Mouse (Mus musculus): Measurements from ENCODE around the gene Moap1. TPM values are rescaled to one million over a fixed set of nuclear protein-coding genes. Genes with fewer than 3 reads are reported as not detected.

The Moap1 gene
- polyA plus RNA-seq (2014; fragmentation: Illumina TruSeq; extraction: RNeasy Lipid Tissue Mini Kit (QIAGEN cat#74804); ENCODE audit: low replicate concordance), result not detected

DNA sequence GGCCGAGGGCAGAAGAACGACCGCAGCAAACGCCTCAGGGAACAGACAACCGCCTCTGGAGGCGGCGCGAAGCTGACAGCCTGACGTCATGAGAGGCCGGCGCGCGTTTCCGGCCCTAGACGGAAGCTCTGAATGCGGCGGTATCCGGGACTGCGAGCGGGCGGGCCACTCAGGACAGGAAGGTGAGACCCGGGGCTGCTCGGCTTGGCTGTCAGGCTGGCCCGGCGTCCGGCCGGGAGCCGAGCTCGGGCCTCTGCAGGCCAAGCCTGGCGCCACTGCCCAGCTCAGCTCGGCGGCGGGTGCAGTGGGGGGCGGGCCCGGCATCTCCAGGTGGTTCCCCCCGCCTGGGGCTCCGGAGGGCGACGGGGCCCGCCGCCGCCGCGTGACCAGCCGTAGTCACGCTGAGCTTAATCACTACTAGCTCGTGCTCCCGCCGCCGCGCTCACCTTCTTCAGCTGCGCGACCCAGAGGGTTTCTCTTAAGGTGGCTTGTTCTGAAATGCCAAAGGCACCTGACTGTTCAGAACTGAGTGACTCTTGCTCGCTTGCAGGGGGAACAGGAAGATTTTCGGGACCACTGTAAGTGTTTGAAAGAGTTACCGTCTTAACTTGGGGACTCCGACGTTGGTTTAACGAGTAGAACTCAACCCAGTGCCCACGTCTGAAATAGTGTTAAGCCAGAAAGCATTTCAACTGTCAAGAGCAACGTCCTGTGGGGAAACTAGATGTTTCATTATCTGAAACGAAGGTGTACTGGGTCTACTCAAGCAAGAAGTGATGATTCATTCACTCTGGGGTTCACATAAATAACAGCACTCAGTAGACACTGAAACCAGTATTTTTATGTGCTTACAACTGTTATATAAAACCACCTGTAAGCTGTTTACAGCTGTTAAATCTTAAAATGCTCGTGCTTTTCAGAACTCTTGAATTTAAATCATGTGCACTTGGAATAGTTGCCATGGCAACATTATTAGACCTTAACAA, at the start of gene Moap1, which contains the start of gene Tmem251:
TSS of gene Moap1 (minus strand) at position 73 of the 986 bp plus-strand sequence.
TSS of gene Tmem251 (plus strand) at position 174 of the 986 bp plus-strand sequence.

DNA sequence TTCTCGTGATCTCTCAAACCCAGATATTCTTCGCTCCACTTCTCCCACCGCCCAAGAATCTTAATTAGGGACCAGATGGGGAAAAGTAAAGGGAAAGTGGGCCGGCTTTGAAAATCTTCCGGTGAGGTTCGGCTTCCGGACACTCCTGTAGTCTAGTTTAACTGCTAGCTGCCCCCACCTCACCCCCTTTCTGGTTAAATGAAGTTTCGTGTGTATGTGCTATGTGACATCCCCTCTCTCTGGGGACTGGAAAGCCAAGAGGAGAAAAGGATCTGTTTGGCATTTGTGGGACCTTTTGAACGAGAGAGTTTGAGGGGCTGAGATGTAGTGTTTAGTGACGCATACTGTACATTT, 14.9 kb upstream of the Moap1 start, which contains the start of gene Gm20604:
TSS of gene Gm20604 (minus strand) at position 270 of the 354 bp plus-strand sequence.

DNA sequence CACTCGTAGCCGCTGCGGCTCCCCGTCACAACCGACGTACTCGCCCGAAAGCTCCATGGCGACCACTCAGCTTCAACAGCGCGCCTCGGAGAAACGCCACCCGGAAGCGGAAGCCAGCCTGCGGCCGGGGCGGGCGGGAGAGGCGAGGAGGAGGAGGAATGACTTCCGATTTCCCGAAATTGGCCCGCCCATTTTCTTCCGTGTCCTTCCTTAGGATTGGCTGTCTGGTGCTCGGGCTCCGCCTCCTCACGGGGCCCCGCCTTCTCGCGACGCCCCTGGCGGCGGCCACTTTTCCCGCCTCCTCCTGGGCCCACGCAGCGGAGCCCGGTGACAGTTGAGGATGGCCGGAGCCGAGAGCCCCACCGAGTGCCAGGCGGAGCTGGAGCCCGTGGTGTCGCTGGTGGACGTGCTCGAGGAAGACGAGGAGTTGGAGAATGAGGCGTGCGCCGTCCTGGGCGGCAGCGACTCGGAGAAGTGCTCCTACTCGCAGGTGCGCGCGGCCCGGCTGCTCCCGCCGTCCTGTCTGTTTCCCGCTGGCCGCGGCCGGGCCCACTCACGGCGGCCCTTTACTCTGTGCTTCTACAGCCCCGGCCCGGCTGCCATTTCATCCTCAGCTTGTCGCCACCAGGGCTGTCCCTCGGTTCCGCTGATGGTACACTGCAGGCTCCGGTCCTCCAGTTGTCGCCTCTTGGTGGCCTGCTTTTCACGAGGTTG, 14.4 kb upstream of the Moap1 start, which contains the start of the genes Gm28051, Gon7 and Ubr7:
TSS of gene Gm28051 (minus strand) at position 77 of the 714 bp plus-strand sequence.
TSS of gene Gon7 (minus strand) at position 115 of the 714 bp plus-strand sequence.
TSS of gene Ubr7 (plus strand) at position 279 of the 714 bp plus-strand sequence.

DNA sequence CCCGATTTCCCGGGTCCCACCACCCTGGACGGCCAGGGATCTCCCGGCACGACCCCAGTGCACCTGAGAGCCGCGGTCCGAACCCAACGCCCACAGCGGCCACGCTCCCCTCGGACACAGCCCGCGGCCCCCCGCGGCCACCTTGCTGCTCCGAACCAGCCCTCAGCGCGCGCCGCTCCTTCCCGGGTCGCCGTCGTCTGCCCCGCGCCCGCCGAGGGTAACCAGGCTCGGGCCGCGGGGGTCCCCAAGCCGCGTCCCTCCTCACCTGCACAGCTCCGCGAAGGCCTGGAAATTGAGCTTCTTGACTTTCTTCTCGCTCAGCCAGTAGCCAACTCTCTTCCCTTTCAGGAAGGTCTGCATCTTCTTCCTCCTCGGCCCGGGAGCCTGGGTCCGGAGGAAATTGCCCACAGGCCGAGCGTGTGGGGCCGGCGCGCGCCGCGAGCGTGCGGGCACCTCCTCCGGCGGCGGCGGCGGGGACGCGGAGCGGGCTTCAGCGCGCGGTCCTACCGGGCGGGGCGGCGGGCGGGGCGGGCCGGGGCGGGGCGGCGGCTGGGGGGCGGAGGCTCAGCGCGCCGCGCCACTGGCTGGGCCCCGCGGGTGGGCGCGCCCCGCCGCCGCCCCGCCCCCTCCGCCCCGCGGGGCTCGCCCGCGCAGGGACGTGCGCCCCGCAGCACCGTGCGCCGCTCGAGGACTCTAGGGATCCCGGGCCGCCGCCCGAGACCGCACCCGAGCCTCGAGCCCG, 38.8 kb downstream of the Moap1 start, which contains the start of gene Itpk1:
TSS of gene Itpk1 (minus strand) at position 474 of the 742 bp plus-strand sequence.

Other genes with a start within 250 kb of the Moap1 start
- 2.9 TPM for gene Chga, start 188.7 kb downstream of the Moap1 start, polyA plus RNA-seq (2014; fragmentation: Illumina TruSeq; extraction: RNeasy Lipid Tissue Mini Kit (QIAGEN cat#74804); ENCODE audit: low replicate concordance)
- gene Itpk1, start 38.7 kb downstream of the Moap1 start, polyA plus RNA-seq (2014; fragmentation: Illumina TruSeq; extraction: RNeasy Lipid Tissue Mini Kit (QIAGEN cat#74804); ENCODE audit: low replicate concordance), result 2.4 TPM
- gene Tmem251, start 101 bp upstream of the Moap1 start, polyA plus RNA-seq (2014; fragmentation: Illumina TruSeq; extraction: RNeasy Lipid Tissue Mini Kit (QIAGEN cat#74804); ENCODE audit: low replicate concordance), result 12.3 TPM
- gene Gm28051, start 14.1 kb upstream of the Moap1 start, polyA plus RNA-seq (2014; fragmentation: Illumina TruSeq; extraction: RNeasy Lipid Tissue Mini Kit (QIAGEN cat#74804); ENCODE audit: low replicate concordance), result not detected
- 18.9 TPM for gene Gon7, start 14.1 kb upstream of the Moap1 start, polyA plus RNA-seq (2014; fragmentation: Illumina TruSeq; extraction: RNeasy Lipid Tissue Mini Kit (QIAGEN cat#74804); ENCODE audit: low replicate concordance)
- 15.8 TPM for gene Ubr7, start 14.3 kb upstream of the Moap1 start, polyA plus RNA-seq (2014; fragmentation: Illumina TruSeq; extraction: RNeasy Lipid Tissue Mini Kit (QIAGEN cat#74804); ENCODE audit: low replicate concordance)
- 14.5 TPM for gene Gm20604, start 15.0 kb upstream of the Moap1 start, polyA plus RNA-seq (2014; fragmentation: Illumina TruSeq; extraction: RNeasy Lipid Tissue Mini Kit (QIAGEN cat#74804); ENCODE audit: low replicate concordance)
- gene Btbd7, start 134.8 kb upstream of the Moap1 start, polyA plus RNA-seq (2014; fragmentation: Illumina TruSeq; extraction: RNeasy Lipid Tissue Mini Kit (QIAGEN cat#74804); ENCODE audit: low replicate concordance), result 34.2 TPM
- gene Cox8c, start 155.7 kb upstream of the Moap1 start, polyA plus RNA-seq (2014; fragmentation: Illumina TruSeq; extraction: RNeasy Lipid Tissue Mini Kit (QIAGEN cat#74804); ENCODE audit: low replicate concordance), result not detected
- 0.07 TPM for gene Unc79, start 205.2 kb upstream of the Moap1 start, polyA plus RNA-seq (2014; fragmentation: Illumina TruSeq; extraction: RNeasy Lipid Tissue Mini Kit (QIAGEN cat#74804); ENCODE audit: low replicate concordance)

All from small intestine, adult 10 weeks (tissue).